Mouse (Mus musculus): ENCODE measurements around the gene Clec9a. TPM values are rescaled to one million over a fixed set of nuclear protein-coding genes. Genes with fewer than 3 reads are reported as not detected.

The Clec9a gene
- polyA plus RNA-seq, 1 experiment from 2014 or later: 0.19 TPM

DNA sequence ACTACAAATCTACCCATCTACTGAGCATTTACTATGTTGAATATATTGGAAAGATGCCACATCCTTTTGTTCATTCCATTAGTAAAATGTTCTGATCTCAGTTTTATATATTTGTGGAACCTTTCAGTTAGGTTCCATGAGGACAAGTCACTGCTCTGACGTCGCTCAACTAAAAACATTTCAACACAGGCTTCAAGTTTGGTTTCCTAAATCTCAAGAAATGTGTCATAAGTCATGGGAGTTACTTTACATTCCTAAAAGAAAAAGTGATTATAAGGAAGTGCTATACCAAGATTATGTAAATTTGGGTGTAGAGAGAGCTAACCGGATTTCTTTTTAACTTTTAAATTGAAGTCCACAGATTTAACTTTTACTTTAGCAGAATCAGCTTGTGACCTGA lies 27.4 kb downstream of the Clec9a start:
- no peaks in the 10 kb centered on the region for H3K27me3 ChIP-seq (replicated peaks; ENCODE audit: low read depth, poor library complexity, severe bottlenecking)
- no peaks in the 10 kb centered on the region for H3K36me3 ChIP-seq (replicated peaks)
- no peaks in the 10 kb centered on the region for H3K9me3 ChIP-seq
- no peak for DNase-seq (ENCODE audit: low spot score)
- H3K4me1 ChIP-seq: no peaks in the 10 kb centered on the region
- H3K4me3 ChIP-seq: no peak overlapping the region
- H3K27ac ChIP-seq (replicated peaks): no peak overlapping the region
- WGBS: 88% methylated on average over 3 of the region's 3 CpGs

DNA sequence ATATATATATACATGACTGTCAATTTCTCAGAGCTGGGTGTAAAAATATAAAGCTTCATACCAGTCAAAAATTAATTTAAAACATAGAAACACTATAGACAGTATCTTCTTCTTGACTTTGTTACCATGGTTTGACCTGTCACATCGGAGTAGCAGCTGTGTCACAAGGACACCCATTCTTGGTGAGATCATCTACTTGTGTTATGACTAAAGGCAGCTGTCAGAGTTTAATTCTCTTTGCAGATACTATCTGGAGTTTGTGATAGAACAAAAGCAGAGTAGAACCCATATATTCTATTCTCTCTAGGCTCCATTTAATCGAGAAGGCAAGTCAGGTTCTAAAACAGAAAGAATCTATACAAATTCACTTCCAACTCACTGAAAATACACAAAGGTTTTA lies 29.4 kb downstream of the Clec9a start:
- Histone ChIP-seq H3K4me1 (no peaks in the 10 kb centered on the region), H3K27me3 (replicated peaks; ENCODE audit: low read depth, poor library complexity, severe bottlenecking) (no peaks in the 10 kb centered on the region), H3K27ac (replicated peaks) (no peak overlapping the region), H3K36me3 (replicated peaks) (no peaks in the 10 kb centered on the region), H3K4me3 (no peak overlapping the region), H3K9me3 (no peaks in the 10 kb centered on the region)
- no peak for DNase-seq (ENCODE audit: low spot score)
- WGBS: 91% methylated on average over 2 of the region's 2 CpGs

DNA sequence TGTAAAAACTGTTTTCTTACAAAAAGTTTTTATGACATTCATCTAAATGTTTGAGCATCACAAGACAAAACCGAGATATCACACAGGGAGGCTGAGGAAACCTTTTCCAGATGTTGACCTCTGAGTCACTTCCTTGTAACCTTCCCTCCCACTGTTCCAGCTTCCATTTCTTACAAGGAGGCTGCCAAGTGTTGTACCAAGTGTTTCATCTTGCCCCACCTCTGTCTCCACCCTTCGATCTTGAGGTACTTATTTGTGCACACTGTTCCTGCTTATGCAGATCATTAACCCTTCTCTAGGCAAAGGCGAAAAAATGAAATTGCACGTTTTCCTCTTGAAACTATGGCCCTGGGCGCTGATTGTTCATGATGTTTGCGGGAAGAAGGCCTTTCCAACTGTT lies 41.1 kb downstream of the Clec9a start:
- H3K4me1 ChIP-seq: peaks cover 3% of the 10 kb centered on the region; the same call in 1 of the 2 replicates
- no peaks in the 10 kb centered on the region for H3K36me3 ChIP-seq (replicated peaks)
- no peaks in the 10 kb centered on the region for H3K9me3 ChIP-seq
- WGBS: 70% methylated on average over 6 of the region's 6 CpGs
- no peak overlapping the region for H3K4me3 ChIP-seq
- H3K27ac ChIP-seq (replicated peaks): no peak overlapping the region
- no peaks in the 10 kb centered on the region for H3K27me3 ChIP-seq (replicated peaks; ENCODE audit: low read depth, poor library complexity, severe bottlenecking)
- DNase-seq (ENCODE audit: low spot score): no peak

DNA sequence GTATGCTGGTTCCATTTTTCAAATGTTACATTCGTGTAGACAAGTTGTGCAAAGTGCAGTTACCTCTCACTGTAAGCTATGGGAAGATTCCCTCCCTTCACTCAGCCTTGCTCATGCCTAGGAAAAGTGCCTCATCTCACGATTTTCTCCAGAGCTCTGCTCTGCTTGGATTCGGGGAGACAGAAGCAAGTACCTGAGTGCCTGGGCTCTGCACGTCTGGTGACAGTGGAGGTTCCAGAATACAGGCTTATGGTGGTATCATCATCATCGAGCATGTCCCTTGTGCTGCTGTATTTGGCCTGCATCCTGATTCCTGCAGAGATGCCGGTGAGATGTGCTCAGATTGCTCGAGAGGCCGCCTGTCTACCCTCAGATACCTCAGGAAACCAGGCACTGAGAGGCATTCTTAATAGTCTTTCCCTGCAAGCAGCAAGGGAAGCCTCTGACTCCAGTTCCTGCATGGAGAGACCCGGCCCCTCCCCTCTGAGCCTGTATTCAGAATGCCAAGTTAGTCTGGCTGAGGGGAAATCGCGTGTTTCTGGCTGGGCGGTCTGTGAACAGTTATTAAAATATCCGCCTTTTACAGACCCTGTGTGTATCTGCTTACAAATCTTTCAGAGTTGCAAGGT lies 42.9 kb downstream of the Clec9a start, which contains the start of gene Clec1a:
TSS of gene Clec1a (minus strand) at position 590 of the 629 bp plus-strand sequence.
- Histone ChIP-seq H3K36me3 (replicated peaks) (no peaks in the 10 kb centered on the region), H3K4me1 (peaks cover 3% of the 10 kb centered on the region; the same call in 1 of the 2 replicates), H3K9me3 (no peaks in the 10 kb centered on the region), H3K27me3 (replicated peaks; ENCODE audit: low read depth, poor library complexity, severe bottlenecking) (no peaks in the 10 kb centered on the region), H3K27ac (replicated peaks) (no peak within 1 kb of the TSS), H3K4me3 (no peak within 1 kb of the TSS)
- peak; percentile 14 for DNase-seq (ENCODE audit: low spot score)
- 64% methylated on average over 13 of the region's 13 CpGs for WGBS

DNA sequence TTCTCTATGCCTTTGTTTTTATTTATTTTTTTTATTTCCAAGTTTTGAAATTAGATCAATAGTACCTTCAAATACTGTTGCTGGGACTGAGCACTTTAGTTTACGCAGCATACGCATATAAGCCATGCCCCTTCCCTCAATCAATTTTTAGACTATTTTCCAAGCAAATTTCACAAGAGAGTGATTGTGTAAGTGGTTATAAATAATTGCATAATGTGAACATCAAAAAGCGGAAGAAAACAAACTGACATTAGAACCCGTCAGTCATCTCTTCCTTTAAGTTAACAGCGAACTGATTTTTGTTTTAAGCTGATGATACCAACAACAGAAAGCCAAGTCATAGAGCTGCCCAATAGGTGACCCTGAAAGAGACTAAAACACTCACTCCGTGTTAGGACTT lies 62.7 kb downstream of the Clec9a start:
- H3K9me3 ChIP-seq: no peaks in the 10 kb centered on the region
- WGBS: 92% methylated on average over 6 of the region's 6 CpGs
- H3K27me3 ChIP-seq (replicated peaks; ENCODE audit: low read depth, poor library complexity, severe bottlenecking): no peaks in the 10 kb centered on the region
- no peak overlapping the region for H3K4me3 ChIP-seq
- DNase-seq (ENCODE audit: low spot score): no peak
- H3K4me1 ChIP-seq: no peaks in the 10 kb centered on the region
- no peaks in the 10 kb centered on the region for H3K36me3 ChIP-seq (replicated peaks)
- no peak overlapping the region for H3K27ac ChIP-seq (replicated peaks)

DNA sequence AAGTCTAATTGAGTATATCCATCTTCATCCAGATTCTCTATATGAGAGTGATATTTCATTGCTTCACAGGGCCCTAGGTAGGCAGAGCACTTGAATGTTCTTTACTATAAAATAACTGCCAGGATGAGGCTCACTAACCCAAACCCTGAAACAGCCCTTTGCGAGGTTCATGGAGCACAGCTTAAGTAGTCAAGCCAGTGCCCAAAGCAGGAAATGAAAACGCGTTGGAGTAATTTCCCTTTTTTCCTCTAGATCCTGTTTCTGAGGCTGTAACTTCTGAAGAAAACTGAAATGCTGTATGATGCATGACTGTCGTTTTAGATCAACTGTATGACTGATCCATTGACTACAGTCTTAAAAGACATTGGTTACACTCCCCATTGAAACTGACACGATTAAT lies 64.0 kb downstream of the Clec9a start:
- H3K4me1 ChIP-seq: no peaks in the 10 kb centered on the region
- H3K4me3 ChIP-seq: no peak overlapping the region
- no peaks in the 10 kb centered on the region for H3K36me3 ChIP-seq (replicated peaks)
- WGBS: 85% methylated on average over 5 of the region's 5 CpGs
- H3K9me3 ChIP-seq: no peaks in the 10 kb centered on the region
- DNase-seq (ENCODE audit: low spot score): no peak
- no peak overlapping the region for H3K27ac ChIP-seq (replicated peaks)
- no peaks in the 10 kb centered on the region for H3K27me3 ChIP-seq (replicated peaks; ENCODE audit: low read depth, poor library complexity, severe bottlenecking)

Other genes with a start within 250 kb of the Clec9a start
- gene Clec2d, start 228.2 kb upstream of the Clec9a start, polyA plus RNA-seq (2016; fragmentation: Nextera tagmentation; extraction: Ambion mirVana): not detected in 2 replicates
- gene Cd69, start 133.4 kb upstream of the Clec9a start, polyA plus RNA-seq (2016; fragmentation: Nextera tagmentation; extraction: Ambion mirVana): not detected in 2 replicates
- not detected in 2 replicates for gene 4922502D21Rik, start 77.1 kb upstream of the Clec9a start, polyA plus RNA-seq (2016; fragmentation: Nextera tagmentation; extraction: Ambion mirVana)
- gene Clec12a, start 66.2 kb upstream of the Clec9a start, polyA plus RNA-seq (2016; fragmentation: Nextera tagmentation; extraction: Ambion mirVana): 0.35 and 0.40 TPM in 2 replicates
- gene Clec12b, start 23.0 kb upstream of the Clec9a start, polyA plus RNA-seq (2016; fragmentation: Nextera tagmentation; extraction: Ambion mirVana): not detected in 2 replicates
- 12.7 and 13.3 TPM in 2 replicates for gene Clec1b, start 11.6 kb upstream of the Clec9a start, polyA plus RNA-seq (2016; fragmentation: Nextera tagmentation; extraction: Ambion mirVana)
- gene Clec1a, start 43.1 kb downstream of the Clec9a start, polyA plus RNA-seq (2016; fragmentation: Nextera tagmentation; extraction: Ambion mirVana): 0.82 and 0.89 TPM in 2 replicates
- gene Olr1, start 98.3 kb downstream of the Clec9a start, polyA plus RNA-seq (2016; fragmentation: Nextera tagmentation; extraction: Ambion mirVana): 0.06 TPM in 1 of 2 replicates, not detected in the other
- gene Tmem52b, start 103.7 kb downstream of the Clec9a start, polyA plus RNA-seq (2016; fragmentation: Nextera tagmentation; extraction: Ambion mirVana): not detected in 2 replicates
- 44.9 and 46.5 TPM in 2 replicates for gene Gabarapl1, start 124.3 kb downstream of the Clec9a start, polyA plus RNA-seq (2016; fragmentation: Nextera tagmentation; extraction: Ambion mirVana)
- gene Klre1, start 169.0 kb downstream of the Clec9a start, polyA plus RNA-seq (2016; fragmentation: Nextera tagmentation; extraction: Ambion mirVana): not detected in 2 replicates
- not detected in 2 replicates for gene Klrd1, start 182.9 kb downstream of the Clec9a start, polyA plus RNA-seq (2016; fragmentation: Nextera tagmentation; extraction: Ambion mirVana)
- 0.04 and 0.13 TPM in 2 replicates for gene Klrk1, start 215.0 kb downstream of the Clec9a start, polyA plus RNA-seq (2016; fragmentation: Nextera tagmentation; extraction: Ambion mirVana)
- gene Klrc3, start 234.5 kb downstream of the Clec9a start, polyA plus RNA-seq (2016; fragmentation: Nextera tagmentation; extraction: Ambion mirVana): not detected in 2 replicates